Mouse (Mus musculus) lung, postnatal 0 days (tissue): ENCODE data around the gene Cdk6. TPM values are rescaled to one million over a fixed set of nuclear protein-coding genes. Genes with fewer than 3 reads are reported as not detected.

Source experiments
- ATAC-seq: fragments of 200-750 bp; cut with Nextera tagmentation; 2 replicates; pipeline ENCODE4 v1.8.0; 2017; ENCODE audit warnings: moderate library complexity
- DNase-seq: peaks from one replicate; pipeline ENCODE4 v3.0.0-alpha.2; 2016; ENCODE audit warnings: low spot score
- H3K27ac ChIP-seq: fragments of 300-500 bp; sonication (generic); 2 replicates; pipeline ENCODE4 v1.5.1; 2014; ENCODE audit warnings: antibody characterized with exemption, mild to moderate bottlenecking, low read length, mixed read lengths
- H3K27me3 ChIP-seq: fragments of 300-500 bp; sonication (generic); replicated peaks from 2 replicates; pipeline ENCODE4 v1.6.1; 2014; ENCODE audit warnings: low read length, mixed read lengths; ENCODE audit not compliant: insufficient read depth
- H3K36me3 ChIP-seq: fragments of 300-500 bp; sonication (generic); 2 replicates; pipeline ENCODE4 v1.6.1; 2014; ENCODE audit warnings: low read length, mixed read lengths; ENCODE audit not compliant: insufficient read depth
- H3K4me1 ChIP-seq: fragments of 300-500 bp; sonication (generic); 2 replicates; pipeline ENCODE4 v1.6.1; 2014; ENCODE audit warnings: antibody characterized with exemption, low read depth, low read length, mixed read lengths; ENCODE audit not compliant: insufficient read depth
- H3K4me2 ChIP-seq: fragments of 300-500 bp; sonication (generic); replicated peaks from 2 replicates; pipeline ENCODE4 v1.6.1; 2014; ENCODE audit warnings: low read depth, mild to moderate bottlenecking, low read length, moderate library complexity, mixed read lengths
- H3K4me3 ChIP-seq: fragments of 300-500 bp; sonication (generic); 2 replicates; pipeline ENCODE4 v1.5.1; 2014; ENCODE audit warnings: low read depth, low read length
- H3K9ac ChIP-seq: fragments of 300-500 bp; sonication (generic); replicated peaks from 2 replicates; pipeline ENCODE4 v1.6.1; 2014; ENCODE audit warnings: low read depth, mild to moderate bottlenecking
- H3K9me3 ChIP-seq: fragments of 300-500 bp; sonication (generic); 2 replicates; pipeline ENCODE4 v1.6.1; 2016; ENCODE audit warnings: low read length, mixed read lengths
- CTCF ChIP-seq: IDR thresholded peaks from 2 replicates; pipeline ENCODE4 v1.5.1; 2016; ENCODE audit warnings: antibody characterized with exemption, mild to moderate bottlenecking
- EP300 ChIP-seq: IDR thresholded peaks from 2 replicates; pipeline ENCODE4 v1.6.1; 2016; ENCODE audit warnings: antibody characterized with exemption, mild to moderate bottlenecking, control low read depth
- WGBS: fragments of 180-500 bp; shearing (Covaris S2); extraction: QIAGEN DNeasy Blood & Tissue Kit; methylation state at CpG from one replicate; pipeline ENCODE4 v1.1.7; 2014; 5-methylcytosine and 5-hydroxymethylcytosine counted together
- polyA plus RNA-seq: library from polyadenylated mRNA; unstranded; fragments of >200 nt; fragmentation: Nextera tagmentation; extraction: Ambion mirVana; gene quantifications from 2 replicates; pipeline ENCODE4 v1.2.1, GENCODE M21; 2015

Gene Cdk6
- polyA plus RNA-seq, 1 experiment from 2014 or later = 19.7 TPM

GRCm38 (mm10) chr5:3502610-3503350 is 161.5 kb downstream of the Cdk6 start:
- peak; percentile 89 for ATAC-seq
- H3K36me3 ChIP-seq = no peaks in the 10 kb centered on the region; the same call in 1 of the 2 replicates
- no peaks in the 10 kb centered on the region for H3K27me3 ChIP-seq
- H3K4me1 ChIP-seq = peaks cover 8% of the 10 kb centered on the region; the same call in 1 of the 2 replicates
- no peaks in the 10 kb centered on the region for H3K9me3 ChIP-seq
- no peak overlapping the region for H3K9ac ChIP-seq
- no peak overlapping the region for H3K4me2 ChIP-seq
- no peak for TF ChIP-seq CTCF
- TF ChIP-seq EP300 = peak; percentile 97
- peak; percentile 92 for DNase-seq
- H3K4me3 ChIP-seq = no peak overlapping the region
- 22% methylated on average over 11 of the region's 11 CpGs for WGBS
- peak overlapping the region; percentile 64 for H3K27ac ChIP-seq

- Histone ChIP-seq H3K9ac (no peak overlapping the region), H3K9me3 (no peaks in the 10 kb centered on the region), H3K27me3 (no peaks in the 10 kb centered on the region), H3K4me3 (no peak overlapping the region), H3K36me3 (no peaks in the 10 kb centered on the region; the same call in 1 of the 2 replicates), H3K4me1 (peaks cover 8% of the 10 kb centered on the region; the same call in 1 of the 2 replicates), H3K27ac (peak overlapping the region; percentile 64), H3K4me2 (no peak overlapping the region)
- no peak for TF ChIP-seq CTCF
- no peak for TF ChIP-seq EP300
- DNase-seq (no peak), ATAC-seq (no peak)
- WGBS = 67% methylated on average over 4 of the region's 4 CpGs
Observed at GRCm38 (mm10) chr5:3503373-3503772, 162.1 kb downstream of the Cdk6 start.

- DNase-seq = no peak
- no peak for ATAC-seq
- Histone ChIP-seq H3K4me1 (peaks cover 8% of the 10 kb centered on the region; the same call in 1 of the 2 replicates), H3K4me2 (no peak overlapping the region), H3K4me3 (no peak overlapping the region), H3K36me3 (no peaks in the 10 kb centered on the region; the same call in 1 of the 2 replicates), H3K27ac (no peak overlapping the region), H3K9ac (no peak overlapping the region), H3K9me3 (no peaks in the 10 kb centered on the region), H3K27me3 (no peaks in the 10 kb centered on the region)
- 68% methylated on average over 9 of the region's 9 CpGs for WGBS
- no peak for TF ChIP-seq CTCF
- TF ChIP-seq EP300 = no peak
Observed at GRCm38 (mm10) chr5:3503836-3504323, 162.6 kb downstream of the Cdk6 start.

GRCm38 (mm10) chr5:3504453-3504852 is 163.2 kb downstream of the Cdk6 start:
- no peak overlapping the region for H3K4me3 ChIP-seq
- H3K9ac ChIP-seq = no peak overlapping the region
- H3K4me1 ChIP-seq = peaks cover 8% of the 10 kb centered on the region; the same call in 1 of the 2 replicates
- no peaks in the 10 kb centered on the region for H3K9me3 ChIP-seq
- WGBS = 61% methylated on average over 4 of the region's 4 CpGs
- H3K27me3 ChIP-seq = no peaks in the 10 kb centered on the region
- H3K27ac ChIP-seq = no peak overlapping the region
- no peak overlapping the region for H3K4me2 ChIP-seq
- H3K36me3 ChIP-seq = no peaks in the 10 kb centered on the region; the same call in 1 of the 2 replicates
- TF ChIP-seq CTCF (no peak), EP300 (no peak)
- no peak for DNase-seq
- no peak for ATAC-seq

- no peak for TF ChIP-seq EP300
Observed at GRCm38 (mm10) chr5:3505553-3505952, 164.3 kb downstream of the Cdk6 start.

GRCm38 (mm10) chr5:3508480-3509381 is 167.4 kb downstream of the Cdk6 start:
- WGBS = 34% methylated on average over 6 of the region's 7 CpGs
- DNase-seq (no peak), ATAC-seq (no peak)
- Histone ChIP-seq H3K4me3 (no peak overlapping the region), H3K27ac (no peak overlapping the region), H3K36me3 (no peaks in the 10 kb centered on the region; the same call in 1 of the 2 replicates), H3K4me2 (no peak overlapping the region), H3K9me3 (no peaks in the 10 kb centered on the region), H3K9ac (no peak overlapping the region), H3K27me3 (no peaks in the 10 kb centered on the region), H3K4me1 (0 out of 2 replicates have a peak, but pooled peaks cover 3% of the 10 kb centered on the region)
- TF ChIP-seq EP300 (0 out of 2 replicates have a peak, but pooled peaks have one; percentile 29), CTCF (no peak)

More at GRCm38 (mm10) chr5:3505553-3505952, 164.3 kb downstream of the Cdk6 start:
- H3K9ac ChIP-seq = no peak overlapping the region
- no peak for ATAC-seq
- H3K4me3 ChIP-seq = no peak overlapping the region
- no peaks in the 10 kb centered on the region for H3K9me3 ChIP-seq
- H3K36me3 ChIP-seq = no peaks in the 10 kb centered on the region; the same call in 1 of the 2 replicates
- H3K4me2 ChIP-seq = no peak overlapping the region
- H3K4me1 ChIP-seq = peaks cover 8% of the 10 kb centered on the region; the same call in 1 of the 2 replicates
- H3K27me3 ChIP-seq = no peaks in the 10 kb centered on the region
- 71% methylated on average over 2 of the region's 2 CpGs for WGBS
- no peak overlapping the region for H3K27ac ChIP-seq
- no peak for DNase-seq
